Mouse (Mus musculus) forelimb bud, embryonic 11.5 days (tissue): ENCODE data around the gene Fry.

ENCODE experiments used
- DNase-seq: peaks from one replicate; pipeline ENCODE4 v3.0.0-alpha.2; 2012; ENCODE audit warnings: low read depth, low spot score

The Fry gene

GRCm38 (mm10) chr5:150336451-150336850 is 218.0 kb downstream of the Fry start:
- DNase-seq: no peak

GRCm38 (mm10) chr5:150337696-150338095 is 219.3 kb downstream of the Fry start:
- DNase-seq: no peak

GRCm38 (mm10) chr5:150340944-150341343 is 222.5 kb downstream of the Fry start:
- DNase-seq: peak; percentile 8

- no peak for DNase-seq
These were observed 223.7 kb downstream of the Fry start for GRCm38 (mm10) chr5:150342139-150342538.

- DNase-seq: no peak
These were observed 227.5 kb downstream of the Fry start for GRCm38 (mm10) chr5:150345946-150346345.

- DNase-seq: no peak
These were observed 227.9 kb downstream of the Fry start for GRCm38 (mm10) chr5:150346378-150346777.

- no peak for DNase-seq
These were observed 229.4 kb downstream of the Fry start for GRCm38 (mm10) chr5:150347845-150348244.

GRCm38 (mm10) chr5:150348302-150348701 is 229.9 kb downstream of the Fry start:
- no peak for DNase-seq

GRCm38 (mm10) chr5:150351191-150351590 is 232.7 kb downstream of the Fry start:
- DNase-seq: no peak

GRCm38 (mm10) chr5:150358671-150359070 is 240.2 kb downstream of the Fry start:
- no peak for DNase-seq

GRCm38 (mm10) chr5:150362241-150362640 is 243.8 kb downstream of the Fry start:
- no peak for DNase-seq

GRCm38 (mm10) chr5:150364621-150365020 is 246.2 kb downstream of the Fry start:
- no peak for DNase-seq

- no peak for DNase-seq
These were observed 248.6 kb downstream of the Fry start for GRCm38 (mm10) chr5:150367027-150367426.

- no peak for DNase-seq
These were observed 251.8 kb downstream of the Fry start for GRCm38 (mm10) chr5:150370291-150370690.

GRCm38 (mm10) chr5:150370895-150371294 is 252.4 kb downstream of the Fry start:
- DNase-seq: no peak

- DNase-seq: no peak
These were observed 254.5 kb downstream of the Fry start for GRCm38 (mm10) chr5:150372956-150373355.

GRCm38 (mm10) chr5:150374778-150375559 is 256.5 kb downstream of the Fry start:
- DNase-seq: no peak

- DNase-seq: no peak
These were observed 260.1 kb downstream of the Fry start for GRCm38 (mm10) chr5:150378586-150378985.

GRCm38 (mm10) chr5:150380767-150381166 is 262.3 kb downstream of the Fry start:
- no peak for DNase-seq

GRCm38 (mm10) chr5:150382411-150382810 is 264.0 kb downstream of the Fry start:
- DNase-seq: no peak

- no peak for DNase-seq
These were observed 266.1 kb downstream of the Fry start for GRCm38 (mm10) chr5:150384272-150385215.

GRCm38 (mm10) chr5:150385224-150385623 is 266.8 kb downstream of the Fry start:
- DNase-seq: no peak

GRCm38 (mm10) chr5:150388623-150389022 is 270.2 kb downstream of the Fry start:
- no peak for DNase-seq
